12 mouse cellular contexts compared by ENCODE assay signal in genomic region chr12:8436976-8437580, GRCm38 (mm10).
A peak's percentile ranks its signal among the peaks of the same experiment; 100 is the strongest.
DNase-seq lines count a peak whose midpoint lies in the region; ATAC-seq and TF ChIP-seq lines count a peak whose summit lies in the region.
"Had no signal": no experiment of that assay in that cellular context is flagged by ENCODE, and none has a peak within 500 bp of the region (broad histone marks: within the 10 kb centered on the region; RNA-seq: fewer than 3 reads in every experiment).

No protein-coding gene starts in this region.

- H3K4me3 ChIP-seq in heart, postnatal 0 days (ENCODE audit: low read depth, low read length): no peak overlapping the region
- H3K4me3 ChIP-seq in stomach, embryonic 16.5 days (replicated peaks; ENCODE audit: low read length): no peak overlapping the region
- no peak overlapping the region for H3K4me3 ChIP-seq in stomach, postnatal 0 days (ENCODE audit: low read depth, low read length)

- no peak for DNase-seq in heart, postnatal 0 days (ENCODE audit: low spot score)
- DNase-seq in heart, adult 11 months: no peak
- DNase-seq in layer of hippocampus, adult 9-11 months: peak; percentile 43
- DNase-seq in layer of hippocampus, adult 18-20 months (ENCODE audit: low spot score in 2 of 2): no peak
- no peak for DNase-seq in stomach, postnatal 0 days (ENCODE audit: low spot score)
- DNase-seq in frontal cortex, postnatal 36 days (ENCODE audit: low spot score in 2 of 2): no peak
- DNase-seq: cerebellum, adult 8-10 months; heart, postnatal 14 days; thymus, postnatal 4 days had no signal

- TF ChIP-seq CTCF in heart, postnatal 0 days (IDR thresholded peaks at IDR 0.05; ENCODE audit: low read depth): no peak
- TF ChIP-seq CTCF in stomach, postnatal 0 days (IDR thresholded peaks at IDR 0.05; ENCODE audit: low read depth): no peak

- ATAC-seq in heart, postnatal 0 days (ENCODE audit: insufficient read depth, low read depth): no peak
- peak; percentile 30; the same call in 1 of the 2 replicates for ATAC-seq in stomach, embryonic 16.5 days (ENCODE audit: insufficient read depth, low FRiP score)
- no peak; the same call in 1 of the 2 replicates for ATAC-seq in stomach, postnatal 0 days (ENCODE audit: low FRiP score, low TSS enrichment)
- ATAC-seq: activated CD4-positive, CD25-positive, alpha-beta regulatory T cell, adult 4 months; CD4-positive, CD25-positive, alpha-beta regulatory T cell, adult 4 months had no signal

- 70% methylated on average over 6 of the region's 6 CpGs for WGBS in heart, postnatal 0 days
- WGBS in stomach, embryonic 16.5 days: 46% methylated on average over 6 of the region's 6 CpGs
- 53% methylated on average over 6 of the region's 6 CpGs for WGBS in stomach, postnatal 0 days

- H3K27ac ChIP-seq in heart, postnatal 0 days (ENCODE audit: low read depth): peak overlapping the region; percentile 37; the same call in 1 of the 2 replicates
- no peak overlapping the region for H3K27ac ChIP-seq in stomach, embryonic 16.5 days (ENCODE audit: low read length)
- H3K27ac ChIP-seq in stomach, postnatal 0 days (replicated peaks): no peak overlapping the region

- no peak overlapping the region for H3K4me2 ChIP-seq in heart, postnatal 0 days (ENCODE audit: low read depth, low read length)
- H3K4me2 ChIP-seq in stomach, embryonic 16.5 days (ENCODE audit: low read depth, low read length): no peak overlapping the region
- no peak overlapping the region for H3K4me2 ChIP-seq in stomach, postnatal 0 days (replicated peaks; ENCODE audit: low read depth)

- H3K36me3 ChIP-seq in heart, postnatal 0 days (replicated peaks; ENCODE audit: control insufficient read depth, insufficient read depth, low read length): no peaks in the 10 kb centered on the region
- no peaks in the 10 kb centered on the region for H3K36me3 ChIP-seq in stomach, embryonic 16.5 days (ENCODE audit: control insufficient read depth, insufficient read depth, low read length)
- no peaks in the 10 kb centered on the region for H3K36me3 ChIP-seq in stomach, postnatal 0 days (ENCODE audit: control insufficient read depth, insufficient read depth, low read length)

- no peak for TF ChIP-seq EP300 in heart, postnatal 0 days (IDR thresholded peaks at IDR 0.05; ENCODE audit: low read depth)
- no peak for TF ChIP-seq EP300 in stomach, postnatal 0 days (optimal IDR thresholded peaks at IDR 0.05)

- H3K27me3 ChIP-seq in heart, postnatal 0 days (ENCODE audit: control insufficient read depth, insufficient read depth, low read length): no peaks in the 10 kb centered on the region
- H3K27me3 ChIP-seq in stomach, embryonic 16.5 days (ENCODE audit: control insufficient read depth, insufficient read depth, low read length): no peaks in the 10 kb centered on the region
- no peaks in the 10 kb centered on the region for H3K27me3 ChIP-seq in stomach, postnatal 0 days (ENCODE audit: control insufficient read depth, insufficient read depth, low read length)

- H3K9me3 ChIP-seq in heart, postnatal 0 days (replicated peaks; ENCODE audit: control insufficient read depth, low read length): no peaks in the 10 kb centered on the region
- no peaks in the 10 kb centered on the region for H3K9me3 ChIP-seq in stomach, embryonic 16.5 days (replicated peaks; ENCODE audit: control insufficient read depth, low read length)
- no peaks in the 10 kb centered on the region for H3K9me3 ChIP-seq in stomach, postnatal 0 days (ENCODE audit: control insufficient read depth, low read length)

- peaks cover 27% of the 10 kb centered on the region for H3K4me1 ChIP-seq in heart, postnatal 0 days (ENCODE audit: control insufficient read depth, insufficient read depth)
- H3K4me1 ChIP-seq in stomach, embryonic 16.5 days (ENCODE audit: control insufficient read depth, insufficient read depth, low read length): peaks cover 30% of the 10 kb centered on the region
- peaks cover 11% of the 10 kb centered on the region for H3K4me1 ChIP-seq in stomach, postnatal 0 days (replicated peaks; ENCODE audit: control insufficient read depth, insufficient read depth)

- H3K9ac ChIP-seq in heart, postnatal 0 days (replicated peaks; ENCODE audit: low read depth, low read length): no peak overlapping the region
- no peak overlapping the region for H3K9ac ChIP-seq in stomach, embryonic 16.5 days (ENCODE audit: low read length)
- H3K9ac ChIP-seq in stomach, postnatal 0 days (ENCODE audit: low read length): no peak overlapping the region
